Mouse (Mus musculus) subcutaneous adipose tissue, adult 2 months (tissue): ENCODE results near the gene Tekt4. TPM values are rescaled to one million over a fixed set of nuclear protein-coding genes. Genes with fewer than 3 reads are reported as not detected.

Experiments
- polyA plus RNA-seq: library from polyadenylated mRNA; depleted of rRNA; stranded (reverse); fragments of >200 nt; gene quantifications from 2 replicates; pipeline ENCODE4 v1.2.3, GENCODE M21; 2012; ENCODE audit warnings: low replicate concordance; rRNA removed

Tekt4 gene
- 0.13 TPM in 1 of 2 replicates, not detected in the other for polyA plus RNA-seq

GRCm38 (mm10) chr17:25454272-25454671 is at the start of gene Tekt4:
Gene Tekt4 (plus strand): TSS chr17:25454615.

GRCm38 (mm10) chr17:25433617-25434606 is 20.5 kb upstream of the Tekt4 start, which contains the start of gene Cacna1h:
Gene Cacna1h (minus strand): TSS chr17:25433783.

GRCm38 (mm10) chr17:25497013-25497412 is 42.6 kb downstream of the Tekt4 start, which contains the start of gene Sstr5:
Gene Sstr5 (minus strand): TSS chr17:25497288.

Other genes with a start within 250 kb of the Tekt4 start
- gene Gnptg, start 214.5 kb upstream of the Tekt4 start, polyA plus RNA-seq: 40.8 and 46.8 TPM in 2 replicates
- 21.1 and 23.1 TPM in 2 replicates for gene Tsr3, start 214.4 kb upstream of the Tekt4 start, polyA plus RNA-seq
- 5.7 and 6.2 TPM in 2 replicates for gene Baiap3, start 198.3 kb upstream of the Tekt4 start, polyA plus RNA-seq
- 103 and 196 TPM in 2 replicates for gene Ube2i, start 180.0 kb upstream of the Tekt4 start, polyA plus RNA-seq
- gene Prss34, start 156.2 kb upstream of the Tekt4 start, polyA plus RNA-seq: 0.09 and 1.2 TPM in 2 replicates
- gene Prss28, start 146.0 kb upstream of the Tekt4 start, polyA plus RNA-seq: not detected in 2 replicates
- not detected in 2 replicates for gene Prss29, start 136.0 kb upstream of the Tekt4 start, polyA plus RNA-seq
- 0.64 and 1.0 TPM in 2 replicates for gene Tpsab1, start 109.1 kb upstream of the Tekt4 start, polyA plus RNA-seq
- gene Tpsb2, start 88.3 kb upstream of the Tekt4 start, polyA plus RNA-seq: 2.8 and 25.6 TPM in 2 replicates
- 0.39 TPM in 1 of 2 replicates, not detected in the other for gene Tpsg1, start 85.3 kb upstream of the Tekt4 start, polyA plus RNA-seq
- gene Cacna1h, start 20.8 kb upstream of the Tekt4 start, polyA plus RNA-seq: 1.9 and 28.2 TPM in 2 replicates
- gene Sstr5, start 42.7 kb downstream of the Tekt4 start, polyA plus RNA-seq: not detected in 2 replicates
- gene Sox8, start 116.1 kb downstream of the Tekt4 start, polyA plus RNA-seq: 0.64 and 1.4 TPM in 2 replicates
- 29.3 and 35.8 TPM in 2 replicates for gene Lmf1, start 124.5 kb downstream of the Tekt4 start, polyA plus RNA-seq